Mouse (Mus musculus) intestine, postnatal 0 days (tissue): ENCODE results near the gene Ints6. TPM values are rescaled to one million over a fixed set of nuclear protein-coding genes. Genes with fewer than 3 reads are reported as not detected.
"Not testable (repeated sequence)": the region's sequence is repeated elsewhere in the genome, so short reads cannot be mapped to it uniquely, and the experiment has no call there.

ENCODE experiments used
- ATAC-seq: fragments of 200-750 bp; cut with Nextera tagmentation; 2 replicates; pipeline ENCODE4 v1.8.0; 2017; ENCODE audit warnings: mild to moderate bottlenecking, moderate TSS enrichment, moderate library complexity
- H3K27ac ChIP-seq: fragments of 300-500 bp; sonication (generic); 2 replicates; pipeline ENCODE4 v1.5.1; 2014; ENCODE audit warnings: mild to moderate bottlenecking, low read depth, low read length, moderate library complexity
- H3K27me3 ChIP-seq: fragments of 300-500 bp; sonication (generic); replicated peaks from 2 replicates; pipeline ENCODE4 v1.6.1; 2014; ENCODE audit warnings: low read length, mixed read lengths; ENCODE audit not compliant: control insufficient read depth, insufficient read depth
- H3K36me3 ChIP-seq: fragments of 300-500 bp; sonication (generic); 2 replicates; pipeline ENCODE4 v1.6.1; 2014; ENCODE audit warnings: mild to moderate bottlenecking, moderate library complexity; ENCODE audit not compliant: control insufficient read depth, insufficient read depth
- H3K4me1 ChIP-seq: fragments of 300-500 bp; sonication (generic); replicated peaks from 2 replicates; pipeline ENCODE4 v1.6.1; 2014; ENCODE audit warnings: antibody characterized with exemption, low read length, mixed read lengths; ENCODE audit not compliant: control insufficient read depth, insufficient read depth
- H3K4me2 ChIP-seq: fragments of 300-500 bp; sonication (generic); replicated peaks from 2 replicates; pipeline ENCODE4 v1.6.1; 2014; ENCODE audit warnings: low read depth, mild to moderate bottlenecking, moderate library complexity
- H3K4me3 ChIP-seq: fragments of 300-500 bp; sonication (generic); 2 replicates; pipeline ENCODE4 v1.5.1; 2014; ENCODE audit warnings: low read depth, low read length
- H3K9ac ChIP-seq: fragments of 300-500 bp; sonication (generic); 2 replicates; pipeline ENCODE4 v1.6.1; 2014; ENCODE audit warnings: mild to moderate bottlenecking, low read depth, low read length
- H3K9me3 ChIP-seq: fragments of 300-500 bp; sonication (generic); 2 replicates; pipeline ENCODE4 v1.6.1; 2016; ENCODE audit warnings: mixed run types; ENCODE audit not compliant: control insufficient read depth
- CTCF ChIP-seq: sonication (generic); IDR thresholded peaks from 2 replicates; pipeline ENCODE4 v1.5.1; 2016; ENCODE audit warnings: low read depth, mild to moderate bottlenecking, control low read depth, antibody characterized with exemption, moderate library complexity
- WGBS: fragments of 180-500 bp; shearing (Covaris S2); extraction: QIAGEN DNeasy Blood & Tissue Kit; methylation state at CpG from one replicate; pipeline ENCODE4 v1.1.7; 2014; 5-methylcytosine and 5-hydroxymethylcytosine counted together
- polyA plus RNA-seq: library from polyadenylated mRNA; unstranded; fragments of >200 nt; fragmentation: Nextera tagmentation; extraction: Ambion mirVana; gene quantifications from 2 replicates; pipeline ENCODE4 v1.2.1, GENCODE M21; 2015

The Ints6 gene
- polyA plus RNA-seq, 1 experiment from 2014 or later, result 6.5 TPM

DNA sequence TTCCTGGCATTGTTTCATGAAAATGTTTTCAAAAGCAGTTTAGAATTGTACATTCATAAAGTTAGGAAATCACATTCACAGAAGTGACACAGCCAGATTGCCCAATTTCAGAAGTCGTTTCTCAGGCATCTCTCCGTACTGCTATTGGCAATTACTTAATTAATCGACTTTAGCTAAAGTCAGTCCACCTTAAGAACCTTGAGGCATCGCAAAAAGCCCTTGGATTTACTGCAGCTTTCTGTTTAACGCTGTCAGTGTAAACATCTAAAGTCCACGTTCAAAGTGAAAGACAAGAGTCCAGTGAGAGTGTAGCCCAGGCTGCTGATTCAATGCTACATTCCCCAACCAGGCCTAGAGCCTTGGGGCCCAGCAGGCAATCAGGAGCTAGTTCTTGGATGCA lies 98.6 kb downstream of the Ints6 start:
- Histone ChIP-seq H3K27me3 (no peaks in the 10 kb centered on the region), H3K4me3 (no peak overlapping the region), H3K4me2 (no peak overlapping the region), H3K36me3 (no peaks in the 10 kb centered on the region), H3K27ac (no peak overlapping the region), H3K9ac (no peak overlapping the region), H3K9me3 (no peaks in the 10 kb centered on the region), H3K4me1 (no peaks in the 10 kb centered on the region)
- TF ChIP-seq CTCF, result no peak
- no peak for ATAC-seq
- 48% methylated on average over 6 of the region's 6 CpGs for WGBS

- 57% methylated on average over 3 of the region's 3 CpGs for WGBS
- no peak overlapping the region for H3K4me2 ChIP-seq
- no peaks in the 10 kb centered on the region for H3K36me3 ChIP-seq
- H3K27me3 ChIP-seq, result no peaks in the 10 kb centered on the region
- no peak for TF ChIP-seq CTCF
- H3K9ac ChIP-seq, result no peak overlapping the region
- no peaks in the 10 kb centered on the region for H3K9me3 ChIP-seq
- no peaks in the 10 kb centered on the region for H3K4me1 ChIP-seq
- no peak for ATAC-seq
- H3K4me3 ChIP-seq, result no peak overlapping the region
- H3K27ac ChIP-seq, result no peak overlapping the region
Measured at GRCm38 (mm10) chr14:62657469-62657868, 103.5 kb downstream of the Ints6 start.

GRCm38 (mm10) chr14:62655996-62656395 lies 105.0 kb downstream of the Ints6 start:
- Histone ChIP-seq H3K9me3 (no peaks in the 10 kb centered on the region), H3K36me3 (no peaks in the 10 kb centered on the region), H3K27ac (no peak overlapping the region), H3K4me2 (no peak overlapping the region), H3K4me1 (no peaks in the 10 kb centered on the region), H3K4me3 (no peak overlapping the region), H3K27me3 (no peaks in the 10 kb centered on the region), H3K9ac (no peak overlapping the region)
- TF ChIP-seq CTCF, result no peak
- ATAC-seq, result no peak
- 81% methylated on average over 7 of the region's 7 CpGs for WGBS

- Histone ChIP-seq H3K27me3 (no peaks in the 10 kb centered on the region), H3K36me3 (no peaks in the 10 kb centered on the region), H3K27ac (no peak overlapping the region), H3K9me3 (no peaks in the 10 kb centered on the region), H3K4me2 (no peak overlapping the region), H3K4me3 (no peak overlapping the region), H3K4me1 (no peaks in the 10 kb centered on the region), H3K9ac (no peak overlapping the region)
- no peak for ATAC-seq
- 92% methylated on average over 3 of the region's 3 CpGs for WGBS
- TF ChIP-seq CTCF, result no peak
Measured at GRCm38 (mm10) chr14:62651771-62652170, 109.2 kb downstream of the Ints6 start.

DNA sequence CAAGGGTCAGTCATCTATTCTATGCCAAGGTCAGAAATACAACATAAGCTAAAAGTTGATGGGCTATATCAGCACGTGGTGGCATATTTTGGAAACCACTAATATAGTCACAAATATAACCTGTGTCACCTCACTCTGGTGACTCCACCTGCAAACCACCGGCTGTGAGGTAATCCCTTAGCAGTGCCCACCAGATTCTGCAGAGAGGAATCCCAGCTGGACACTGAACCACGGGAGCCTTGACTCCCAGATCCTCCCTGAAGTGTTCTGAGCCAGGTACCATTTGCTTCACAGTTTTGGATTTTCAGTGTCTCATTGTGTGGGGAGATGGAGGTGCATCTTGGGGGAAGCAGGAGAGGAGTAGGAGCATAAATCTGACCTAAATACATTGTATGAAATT lies 110.6 kb downstream of the Ints6 start:
- Histone ChIP-seq H3K4me1 (no peaks in the 10 kb centered on the region), H3K36me3 (no peaks in the 10 kb centered on the region), H3K27ac (no peak overlapping the region), H3K9ac (no peak overlapping the region), H3K4me2 (no peak overlapping the region), H3K27me3 (no peaks in the 10 kb centered on the region), H3K9me3 (no peaks in the 10 kb centered on the region), H3K4me3 (no peak overlapping the region)
- WGBS, result 64% methylated on average over 3 of the region's 3 CpGs
- TF ChIP-seq CTCF, result no peak
- no peak for ATAC-seq

DNA sequence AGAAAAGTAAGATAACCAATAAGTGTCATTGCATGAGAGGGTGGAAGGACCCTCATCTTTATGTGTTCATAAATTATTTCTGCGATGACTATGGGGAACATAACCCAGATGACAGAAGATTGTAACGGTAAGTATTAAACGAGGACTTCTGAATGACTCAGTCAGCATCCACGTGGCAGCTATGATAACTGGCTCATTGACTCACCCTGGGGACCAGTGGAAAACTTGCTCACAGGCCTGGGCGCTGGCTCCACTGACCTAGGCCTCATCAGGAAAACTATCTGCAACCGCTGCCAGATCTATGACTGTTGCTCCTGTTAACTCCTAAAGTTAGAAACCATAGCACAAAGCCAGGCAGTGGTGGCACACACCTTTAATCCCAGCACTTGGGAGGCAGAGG lies 112.6 kb downstream of the Ints6 start:
- Histone ChIP-seq H3K36me3 (no peaks in the 10 kb centered on the region), H3K4me2 (no peak overlapping the region), H3K9me3 (no peaks in the 10 kb centered on the region), H3K27ac (no peak overlapping the region), H3K27me3 (no peaks in the 10 kb centered on the region), H3K9ac (no peak overlapping the region), H3K4me3 (no peak overlapping the region), H3K4me1 (no peaks in the 10 kb centered on the region)
- TF ChIP-seq CTCF, result no peak
- 84% methylated on average over 6 of the region's 6 CpGs for WGBS
- ATAC-seq, result no peak

GRCm38 (mm10) chr14:62642368-62642767 lies 118.6 kb downstream of the Ints6 start:
- H3K36me3 ChIP-seq, H3K4me1 ChIP-seq, H3K4me3 ChIP-seq, H3K9me3 ChIP-seq, ATAC-seq, H3K9ac ChIP-seq, H3K27ac ChIP-seq, H3K4me2 ChIP-seq, H3K27me3 ChIP-seq: not testable (repeated sequence)
- 81% methylated on average over 6 of the region's 7 CpGs for WGBS
